Mouse (Mus musculus) thymus, adult 2 months (tissue): ENCODE results near the gene Chl1. TPM values are rescaled to one million over a fixed set of nuclear protein-coding genes. Genes with fewer than 3 reads are reported as not detected.

Experiments used
- DNase-seq: peaks from one replicate; pipeline ENCODE4 v3.0.0; 2021
- H3K27ac ChIP-seq: fragments of 200-500 bp; 2 replicates; pipeline ENCODE4 v1.5.1; 2012; ENCODE audit warnings: low read length, control low read depth; ENCODE audit not compliant: control insufficient read depth, insufficient read depth
- H3K27me3 ChIP-seq: fragments of 200-500 bp; 2 replicates; pipeline ENCODE4 v1.6.1; 2012; ENCODE audit warnings: mild to moderate bottlenecking, low read length, moderate library complexity, mixed read lengths; ENCODE audit not compliant: control insufficient read depth, insufficient read depth
- H3K36me3 ChIP-seq: fragments of 200-500 bp; 2 replicates; pipeline ENCODE4 v1.6.1; 2012; ENCODE audit warnings: mild to moderate bottlenecking, low read length, moderate library complexity; ENCODE audit not compliant: control insufficient read depth, insufficient read depth
- H3K4me1 ChIP-seq: fragments of 200-500 bp; replicated peaks from 2 replicates; pipeline ENCODE4 v1.6.1; 2012; ENCODE audit warnings: low read length; ENCODE audit not compliant: control insufficient read depth, insufficient read depth
- H3K4me3 ChIP-seq: fragments of 200-500 bp; 2 replicates; pipeline ENCODE4 v1.5.1; 2012; ENCODE audit warnings: mild to moderate bottlenecking, low read length, control low read depth, moderate library complexity; ENCODE audit not compliant: control insufficient read depth, insufficient read depth
- CTCF ChIP-seq: fragments of 200-500 bp; IDR thresholded peaks from 2 replicates; pipeline ENCODE4 v1.5.1; 2012; ENCODE audit warnings: mild to moderate bottlenecking, control low read depth, low read length, moderate library complexity, borderline replicate concordance; ENCODE audit not compliant: control insufficient read depth, poor library complexity, insufficient read depth; ENCODE audit errors: extremely low read depth
- POLR2A ChIP-seq: fragments of 200-500 bp; IDR thresholded peaks from 2 replicates; pipeline ENCODE4 v1.6.1; 2012; ENCODE audit warnings: mild to moderate bottlenecking, low read length, control low read depth, moderate library complexity; ENCODE audit not compliant: control insufficient read depth, poor library complexity, insufficient read depth; ENCODE audit errors: extremely low read depth
- WGBS: fragments of 180-500 bp; shearing (Covaris S2); methylation state at CpG from one replicate; pipeline ENCODE4 v1.1.7; 2018; 5-methylcytosine and 5-hydroxymethylcytosine counted together
- polyA plus RNA-seq: library from polyadenylated mRNA; depleted of rRNA; stranded (reverse); fragments of >200 nt; gene quantifications from 2 replicates; pipeline ENCODE4 v1.2.3, GENCODE M21; 2012

Chl1 gene
- polyA plus RNA-seq, 1 experiment: 0.63 TPM

DNA sequence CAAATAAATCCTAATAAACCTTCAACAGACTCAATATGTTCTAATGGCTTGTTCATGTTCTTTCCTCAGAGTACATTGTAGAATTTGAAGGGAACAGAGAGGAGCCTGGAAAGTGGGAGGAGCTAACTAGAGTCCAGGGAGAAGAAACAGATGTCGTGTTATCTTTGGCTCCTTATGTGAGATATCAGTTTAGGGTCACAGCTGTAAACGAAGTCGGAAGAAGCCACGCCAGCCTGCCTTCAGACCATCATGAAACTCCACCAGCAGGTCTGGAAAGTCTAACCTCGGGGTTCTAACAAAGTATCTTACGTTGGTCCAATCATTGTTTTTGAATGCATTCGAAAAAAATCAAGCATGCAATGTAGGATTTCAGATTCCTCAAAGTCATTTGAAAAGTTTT, 189.9 kb downstream of the Chl1 start:
- Histone ChIP-seq H3K36me3 (no peaks in the 10 kb centered on the region), H3K27me3 (no peaks in the 10 kb centered on the region), H3K4me3 (no peak overlapping the region), H3K4me1 (no peaks in the 10 kb centered on the region), H3K27ac (no peak overlapping the region)
- TF ChIP-seq POLR2A: no peak
- TF ChIP-seq CTCF: no peak
- WGBS: 82% methylated on average over 7 of the region's 7 CpGs
- DNase-seq: no peak

DNA sequence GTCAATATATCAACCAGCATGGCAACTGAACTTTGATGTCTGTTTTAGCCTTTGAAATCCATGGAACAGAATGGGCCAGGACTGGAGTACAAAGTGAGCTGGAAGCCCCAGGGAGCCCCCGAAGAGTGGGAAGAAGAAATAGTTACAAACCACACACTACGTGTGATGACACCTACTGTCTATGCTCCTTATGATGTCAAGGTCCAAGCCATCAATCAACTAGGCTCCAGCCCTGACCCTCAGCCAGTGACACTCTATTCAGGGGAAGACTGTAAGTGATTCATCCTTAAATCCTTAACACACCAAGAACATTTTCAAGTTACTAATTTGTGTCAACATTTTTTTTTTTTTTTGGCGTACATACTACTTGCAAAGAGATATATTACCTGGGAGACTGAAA, 196.0 kb downstream of the Chl1 start:
- TF ChIP-seq POLR2A (no peak), CTCF (no peak)
- WGBS: 93% methylated on average over 3 of the region's 3 CpGs
- no peak overlapping the region for H3K27ac ChIP-seq

DNA sequence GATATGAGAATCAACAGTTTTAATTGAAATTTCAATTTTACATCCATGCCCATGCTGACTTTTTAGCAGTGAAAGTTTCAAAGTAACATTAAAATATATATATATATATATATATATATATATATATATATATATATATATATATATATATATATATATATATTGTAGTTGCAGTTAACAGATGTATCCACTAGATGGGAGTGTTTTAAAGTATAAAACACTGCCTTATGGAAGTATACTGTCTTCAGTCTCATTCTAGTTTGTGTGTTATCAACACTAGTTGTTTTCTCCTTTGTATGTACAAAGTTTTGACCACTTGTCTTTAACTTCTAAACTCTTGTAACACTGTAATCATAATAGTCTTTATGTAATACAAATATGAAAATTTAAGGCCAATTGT, 228.9 kb downstream of the Chl1 start:
- no peak for DNase-seq
- Histone ChIP-seq H3K4me3 (no peak overlapping the region), H3K27me3 (no peaks in the 10 kb centered on the region), H3K27ac (no peak overlapping the region), H3K4me1 (no peaks in the 10 kb centered on the region), H3K36me3 (no peaks in the 10 kb centered on the region)
- TF ChIP-seq POLR2A (no peak), CTCF (no peak)

More for the DNA sequence above, 196.0 kb downstream of the Chl1 start:
- Histone ChIP-seq H3K27me3 (no peaks in the 10 kb centered on the region), H3K4me1 (no peaks in the 10 kb centered on the region), H3K36me3 (no peaks in the 10 kb centered on the region), H3K4me3 (no peak overlapping the region)
- no peak for DNase-seq

DNA sequence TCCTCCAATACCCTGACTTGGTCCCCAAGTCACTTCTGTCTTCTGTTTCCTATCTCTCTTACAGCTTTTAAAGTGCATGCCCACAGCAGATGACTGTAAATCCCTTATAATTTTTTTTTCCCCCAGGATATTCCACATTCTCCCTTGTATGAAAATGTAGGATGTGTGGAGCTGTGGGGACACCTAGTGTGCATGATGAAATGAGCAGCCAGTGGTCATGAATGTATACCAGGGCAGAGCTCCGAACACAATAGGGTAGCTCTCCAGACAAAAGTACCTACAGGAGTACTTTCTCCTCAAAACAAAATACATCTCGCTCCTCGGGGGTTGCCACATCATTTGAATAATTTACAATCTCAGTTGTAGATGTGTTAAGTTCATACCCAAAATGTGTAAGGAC, 232.4 kb downstream of the Chl1 start:
- no peak overlapping the region for H3K4me3 ChIP-seq
- no peak for DNase-seq
- H3K27me3 ChIP-seq: no peaks in the 10 kb centered on the region
- H3K36me3 ChIP-seq: no peaks in the 10 kb centered on the region
- WGBS: 68% methylated on average over 3 of the region's 3 CpGs
- no peaks in the 10 kb centered on the region for H3K4me1 ChIP-seq
- no peak for TF ChIP-seq CTCF
- TF ChIP-seq POLR2A: no peak
- H3K27ac ChIP-seq: no peak overlapping the region

DNA sequence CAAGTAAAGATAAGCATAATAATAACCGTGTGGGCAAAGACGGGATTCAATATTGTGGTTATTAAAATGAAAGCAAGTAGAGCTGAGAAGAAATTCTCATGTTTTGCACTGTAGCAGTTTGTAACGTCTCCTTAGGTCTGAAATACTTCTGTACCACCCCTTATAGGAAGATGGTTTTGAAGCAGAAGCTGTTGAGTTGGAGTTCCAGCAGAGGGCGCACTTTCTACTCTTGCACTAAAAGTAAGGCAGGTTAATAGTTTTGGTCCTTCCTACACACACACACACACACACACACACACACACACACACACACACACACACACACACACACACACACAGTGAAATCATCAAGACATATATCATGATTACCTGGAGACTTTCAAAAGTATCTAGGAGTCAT, 235.7 kb downstream of the Chl1 start:
- H3K4me3 ChIP-seq: no peak overlapping the region
- no peak for DNase-seq
- H3K4me1 ChIP-seq: no peaks in the 10 kb centered on the region
- WGBS: 19% methylated on average over 4 of the region's 4 CpGs
- H3K27ac ChIP-seq: no peak overlapping the region
- TF ChIP-seq CTCF: no peak
- no peak for TF ChIP-seq POLR2A
- H3K27me3 ChIP-seq: no peaks in the 10 kb centered on the region
- no peaks in the 10 kb centered on the region for H3K36me3 ChIP-seq

DNA sequence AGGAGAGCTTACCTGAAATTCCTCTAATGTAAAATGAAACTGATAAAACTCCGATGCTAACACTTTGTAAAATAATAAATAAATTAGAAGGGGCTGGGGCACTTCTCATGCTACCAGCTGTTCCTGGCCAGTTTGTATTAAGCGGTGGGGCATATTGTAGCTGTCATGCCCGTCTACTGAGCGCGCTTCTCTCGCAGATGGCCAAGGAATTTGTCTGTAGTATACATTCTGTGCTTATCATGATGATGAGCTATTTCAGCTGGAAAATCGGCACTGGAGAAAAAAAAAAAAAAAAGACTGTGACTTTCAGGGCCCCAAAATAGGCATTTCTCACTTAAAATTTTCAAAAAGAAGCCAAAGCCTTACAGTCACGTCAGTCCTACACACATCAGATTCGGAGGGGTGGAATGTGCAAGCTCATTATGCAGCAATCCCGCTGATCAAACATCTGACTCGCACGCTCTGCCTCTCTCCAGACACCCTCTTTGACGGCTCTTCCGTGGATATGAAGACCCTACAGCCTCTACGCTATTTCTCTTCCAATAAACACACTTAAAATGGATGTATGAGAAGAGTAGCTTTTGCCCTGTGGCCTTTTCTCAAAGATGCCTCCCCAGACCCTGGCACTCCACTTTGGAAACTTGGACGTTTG, 238.9 kb downstream of the Chl1 start:
- H3K4me1 ChIP-seq: no peaks in the 10 kb centered on the region
- H3K4me3 ChIP-seq: no peak overlapping the region
- WGBS: 83% methylated on average over 16 of the region's 16 CpGs
- no peak for DNase-seq
- H3K36me3 ChIP-seq: no peaks in the 10 kb centered on the region
- no peak overlapping the region for H3K27ac ChIP-seq
- H3K27me3 ChIP-seq: no peaks in the 10 kb centered on the region
- TF ChIP-seq POLR2A (no peak), CTCF (no peak)

DNA sequence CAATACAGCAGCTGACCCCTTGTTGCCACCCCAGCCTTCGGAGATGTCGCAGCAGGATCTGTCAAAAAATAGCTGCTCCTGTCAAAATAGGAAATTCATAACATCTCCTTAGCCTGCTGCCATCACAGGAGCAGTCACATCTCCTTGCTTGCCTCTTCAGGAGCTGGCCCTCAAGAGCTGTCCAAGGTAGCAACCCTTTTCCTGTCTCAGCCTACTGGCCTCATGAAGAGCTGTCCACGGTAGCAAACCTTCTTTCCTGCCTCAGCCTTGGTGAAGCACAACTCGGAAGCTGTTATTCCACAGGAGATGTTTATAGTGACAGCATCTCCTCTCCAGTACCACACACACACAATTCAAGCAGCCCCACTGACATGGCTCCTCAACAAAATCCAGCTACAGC, 243.5 kb downstream of the Chl1 start:
- H3K4me3 ChIP-seq: no peak overlapping the region
- WGBS: 73% methylated on average over 4 of the region's 4 CpGs
- no peak overlapping the region for H3K27ac ChIP-seq
- no peak for TF ChIP-seq CTCF
- TF ChIP-seq POLR2A: no peak
- no peak for DNase-seq
- no peaks in the 10 kb centered on the region for H3K27me3 ChIP-seq
- no peaks in the 10 kb centered on the region for H3K4me1 ChIP-seq
- no peaks in the 10 kb centered on the region for H3K36me3 ChIP-seq
